In the genomic region with DNA sequence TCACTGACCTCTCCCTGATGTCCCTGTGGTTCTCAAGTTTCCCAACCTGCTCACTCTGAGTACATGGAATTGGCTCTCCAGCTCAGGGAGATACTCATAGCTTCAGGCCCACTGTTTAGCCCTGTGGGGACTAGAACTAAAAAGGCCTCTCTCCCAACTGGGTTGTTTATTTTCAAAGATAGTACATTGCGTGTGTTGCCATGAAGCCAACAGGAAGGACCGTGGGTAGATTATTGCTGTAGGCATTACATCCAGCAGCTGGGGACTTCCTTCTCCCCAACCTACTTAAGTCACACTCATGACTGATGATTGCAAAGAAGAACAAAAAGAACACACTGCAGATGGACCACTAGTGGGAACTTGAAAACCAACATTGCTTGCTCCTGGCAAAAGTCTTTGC, we compare ENCODE assay signal across 9 mouse cellular contexts.
DNase-seq lines count a peak whose midpoint lies in the region; ATAC-seq and TF ChIP-seq lines count a peak whose summit lies in the region.
"Had no signal": no experiment of that assay in that cellular context is flagged by ENCODE, and none has a peak within 500 bp of the region (broad histone marks: within the 10 kb centered on the region; RNA-seq: fewer than 3 reads in every experiment).

No protein-coding gene starts in this region.

- no peaks in the 10 kb centered on the region for H3K36me3 ChIP-seq in intestine, embryonic 14.5 days (ENCODE audit: control insufficient read depth, insufficient read depth, low read length)
- no peaks in the 10 kb centered on the region for H3K36me3 ChIP-seq in intestine, postnatal 0 days (ENCODE audit: control insufficient read depth, insufficient read depth)
- no peaks in the 10 kb centered on the region for H3K36me3 ChIP-seq in embryonic facial prominence, embryonic 14.5 days (ENCODE audit: control insufficient read depth, insufficient read depth, low read length)
- H3K36me3 ChIP-seq in limb, embryonic 15.5 days: no peaks in the 10 kb centered on the region
- H3K36me3 ChIP-seq: liver, embryonic 12.5 days had no signal

- no peaks in the 10 kb centered on the region for H3K9me3 ChIP-seq in intestine, embryonic 14.5 days (ENCODE audit: control insufficient read depth, low read length)
- H3K9me3 ChIP-seq in intestine, postnatal 0 days (ENCODE audit: control insufficient read depth): no peaks in the 10 kb centered on the region
- 0 out of 2 replicates have a peak, but pooled peaks cover 4% of the 10 kb centered on the region for H3K9me3 ChIP-seq in embryonic facial prominence, embryonic 14.5 days (ENCODE audit: control insufficient read depth, low read length)
- no peaks in the 10 kb centered on the region for H3K9me3 ChIP-seq in limb, embryonic 15.5 days
- H3K9me3 ChIP-seq: liver, embryonic 12.5 days had no signal

- DNase-seq in intestine, embryonic 14.5 days (ENCODE audit: low spot score): peak; percentile 48
- DNase-seq in adipocyte (ENCODE audit: low spot score): peak; percentile 38
- DNase-seq in embryonic facial prominence, embryonic 14.5 days (ENCODE audit: low spot score): no peak
- no peak for DNase-seq in adrenal gland, postnatal 14 days
- no peak for DNase-seq in gastrocnemius, postnatal 10 days
- DNase-seq: thymus, adult 18-20 months had no signal

- peaks cover 54% of the 10 kb centered on the region for H3K4me1 ChIP-seq in intestine, embryonic 14.5 days (replicated peaks; ENCODE audit: control insufficient read depth, insufficient read depth, low read length)
- H3K4me1 ChIP-seq in intestine, postnatal 0 days (replicated peaks; ENCODE audit: control insufficient read depth, insufficient read depth, low read length): 0 out of 2 replicates have a peak, but pooled peaks cover 8% of the 10 kb centered on the region
- peaks cover 54% of the 10 kb centered on the region for H3K4me1 ChIP-seq in embryonic facial prominence, embryonic 14.5 days (ENCODE audit: control insufficient read depth, insufficient read depth, low read length)
- peaks cover 61% of the 10 kb centered on the region for H3K4me1 ChIP-seq in limb, embryonic 15.5 days
- H3K4me1 ChIP-seq: liver, embryonic 12.5 days had no signal

- ATAC-seq in intestine, embryonic 14.5 days (replicated peaks; ENCODE audit: low FRiP score, low TSS enrichment, low read depth): no peak
- no peak for ATAC-seq in intestine, postnatal 0 days
- no peak for ATAC-seq in embryonic facial prominence, embryonic 14.5 days (ENCODE audit: low read depth)
- no peak for ATAC-seq in limb, embryonic 15.5 days (ENCODE audit: insufficient number of reproducible peaks, low FRiP score, low TSS enrichment, low read depth)
- ATAC-seq: liver, embryonic 12.5 days had no signal

- peak overlapping the region; percentile 29; the same call in 1 of the 2 replicates for H3K27ac ChIP-seq in intestine, embryonic 14.5 days (ENCODE audit: low read depth)
- no peak overlapping the region for H3K27ac ChIP-seq in intestine, postnatal 0 days (ENCODE audit: low read depth, low read length)
- peak overlapping the region; percentile 53 for H3K27ac ChIP-seq in embryonic facial prominence, embryonic 14.5 days (replicated peaks; ENCODE audit: low read depth, low read length)
- H3K27ac ChIP-seq in limb, embryonic 15.5 days: peak overlapping the region; percentile 87
- H3K27ac ChIP-seq: liver, embryonic 12.5 days had no signal

- no peak overlapping the region for H3K9ac ChIP-seq in intestine, embryonic 14.5 days (ENCODE audit: low read length)
- H3K9ac ChIP-seq in intestine, postnatal 0 days (ENCODE audit: low read depth, low read length): no peak overlapping the region
- H3K9ac ChIP-seq in embryonic facial prominence, embryonic 14.5 days (ENCODE audit: low read depth, low read length): no peak overlapping the region
- H3K9ac ChIP-seq in limb, embryonic 15.5 days: no peak overlapping the region
- H3K9ac ChIP-seq: liver, embryonic 12.5 days had no signal

- no peak overlapping the region for H3K4me2 ChIP-seq in intestine, embryonic 14.5 days (ENCODE audit: low read length)
- H3K4me2 ChIP-seq in intestine, postnatal 0 days (replicated peaks; ENCODE audit: low read depth): no peak overlapping the region
- no peak overlapping the region for H3K4me2 ChIP-seq in embryonic facial prominence, embryonic 14.5 days (ENCODE audit: low read depth, low read length)
- no peak overlapping the region for H3K4me2 ChIP-seq in limb, embryonic 15.5 days
- H3K4me2 ChIP-seq: liver, embryonic 12.5 days had no signal

- WGBS in intestine, embryonic 14.5 days: 55% methylated on average over 2 of the region's 2 CpGs
- WGBS in intestine, postnatal 0 days: 33% methylated on average over 2 of the region's 2 CpGs
- 47% methylated on average over 2 of the region's 2 CpGs for WGBS in embryonic facial prominence, embryonic 14.5 days
- 54% methylated on average over 2 of the region's 2 CpGs for WGBS in limb, embryonic 15.5 days

- no peak for TF ChIP-seq CTCF in intestine, postnatal 0 days (IDR thresholded peaks at IDR 0.05; ENCODE audit: low read depth)

- H3K4me3 ChIP-seq in intestine, embryonic 14.5 days (ENCODE audit: low read depth, low read length): no peak overlapping the region
- H3K4me3 ChIP-seq in intestine, postnatal 0 days (ENCODE audit: low read depth, low read length): no peak overlapping the region
- no peak overlapping the region for H3K4me3 ChIP-seq in embryonic facial prominence, embryonic 14.5 days (ENCODE audit: low read depth, low read length)
- no peak overlapping the region for H3K4me3 ChIP-seq in limb, embryonic 15.5 days
- H3K4me3 ChIP-seq: liver, embryonic 12.5 days had no signal

- no peaks in the 10 kb centered on the region for H3K27me3 ChIP-seq in intestine, embryonic 14.5 days (replicated peaks; ENCODE audit: control insufficient read depth, insufficient read depth, low read length)
- H3K27me3 ChIP-seq in intestine, postnatal 0 days (replicated peaks; ENCODE audit: control insufficient read depth, insufficient read depth, low read length): no peaks in the 10 kb centered on the region
- H3K27me3 ChIP-seq in embryonic facial prominence, embryonic 14.5 days (replicated peaks; ENCODE audit: control insufficient read depth, insufficient read depth, low read length): no peaks in the 10 kb centered on the region
- no peaks in the 10 kb centered on the region for H3K27me3 ChIP-seq in limb, embryonic 15.5 days
- H3K27me3 ChIP-seq: liver, embryonic 12.5 days had no signal

Comparison
In these comparisons a context has a peak if more than half of its experiments do, and no peak if none do; other contexts are left out.
1. DNase-seq: peak in intestine, embryonic 14.5 days (single experiment) and adipocyte (single experiment); none in embryonic facial prominence, embryonic 14.5 days (single experiment), adrenal gland, postnatal 14 days (single experiment) and gastrocnemius, postnatal 10 days (single experiment).